Mouse (Mus musculus) cerebellum, adult 18-20 months (tissue): ENCODE measurements around the gene Lamtor4.
"Not testable (repeated sequence)": the region's sequence is repeated elsewhere in the genome, so short reads cannot be mapped to it uniquely, and the experiment has no call there.

Experiments
- DNase-seq, 2 experiments: peaks; one replicate each; pipeline ENCODE4 v3.0.0; 2021

Gene Lamtor4

DNA sequence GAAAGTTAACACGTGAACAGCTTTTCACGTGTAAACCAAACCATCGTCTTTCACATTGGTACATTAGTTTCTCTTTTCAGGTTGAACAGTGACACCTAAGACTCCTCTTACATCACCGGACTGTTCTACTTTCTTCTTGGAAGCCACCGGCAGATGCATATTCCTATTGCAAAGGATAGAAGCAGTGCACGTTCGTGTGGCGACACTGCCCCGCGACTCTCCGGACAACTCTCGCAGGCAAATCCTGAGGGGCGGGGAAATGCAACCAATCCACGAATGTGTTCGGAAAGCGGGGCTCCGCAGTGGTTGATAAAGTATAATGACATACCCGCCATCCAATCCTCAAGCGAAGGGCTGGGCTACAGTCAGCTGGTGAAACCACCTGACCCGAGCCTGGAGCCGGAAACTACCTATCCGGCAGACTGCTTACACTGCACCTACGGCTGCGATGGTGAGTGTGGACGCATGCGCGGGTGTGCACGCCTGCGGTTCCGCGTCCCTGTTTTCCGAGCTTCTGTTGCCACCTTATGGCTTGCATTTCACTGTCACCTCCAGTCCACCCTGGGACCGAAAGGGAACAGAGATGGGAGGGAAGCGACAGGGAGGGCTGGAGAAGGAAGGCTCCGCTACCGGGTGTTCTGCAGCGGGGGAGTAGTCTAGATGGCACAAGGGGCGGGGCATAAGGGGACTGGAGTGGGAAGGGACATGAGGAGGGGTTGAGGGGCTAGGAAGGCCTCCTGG, at the start of gene Lamtor4:
TSS of gene Lamtor4 (plus strand) at position 130 of the 741 bp plus-strand sequence.
- DNase-seq = peak; percentile 93 to 99

DNA sequence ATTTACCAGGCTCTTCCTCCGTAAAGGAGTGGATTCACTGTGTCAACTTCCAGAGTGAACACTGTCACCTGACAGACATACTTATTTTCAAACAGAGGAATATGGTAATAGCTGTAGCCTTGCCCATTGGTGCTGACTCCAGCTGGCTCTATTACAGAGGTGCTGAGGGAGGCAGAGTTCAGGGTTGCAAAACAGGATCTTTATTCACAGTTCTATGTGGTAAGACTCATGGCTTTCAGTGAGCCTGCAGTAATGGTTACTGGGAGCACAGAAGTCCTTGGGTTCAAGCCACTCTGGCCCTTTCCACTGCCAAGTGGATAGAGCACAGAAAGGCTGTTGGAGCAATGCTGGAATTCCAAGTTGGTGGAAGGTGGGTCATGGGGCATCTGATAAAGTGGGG, 48.0 kb upstream of the Lamtor4 start:
- no peak for DNase-seq

DNA sequence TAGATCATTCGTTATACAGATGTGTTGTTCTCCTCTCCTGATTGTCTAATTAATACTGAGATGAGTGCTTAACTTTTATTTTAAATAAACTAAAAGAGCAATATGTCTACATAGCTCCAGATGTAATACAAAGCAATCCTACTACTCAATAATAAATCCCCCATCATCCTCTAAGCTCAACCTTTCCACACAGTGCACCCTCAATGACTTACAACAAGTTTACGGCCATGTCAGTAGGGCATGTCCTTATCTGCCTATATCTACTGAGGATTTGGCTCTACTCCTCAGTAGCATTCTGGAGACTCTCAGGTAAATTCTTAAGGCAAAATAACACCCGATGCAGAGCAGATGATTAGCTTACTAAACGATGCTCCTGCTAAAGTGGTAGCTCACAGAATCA, 47.4 kb upstream of the Lamtor4 start:
- DNase-seq = no peak

DNA sequence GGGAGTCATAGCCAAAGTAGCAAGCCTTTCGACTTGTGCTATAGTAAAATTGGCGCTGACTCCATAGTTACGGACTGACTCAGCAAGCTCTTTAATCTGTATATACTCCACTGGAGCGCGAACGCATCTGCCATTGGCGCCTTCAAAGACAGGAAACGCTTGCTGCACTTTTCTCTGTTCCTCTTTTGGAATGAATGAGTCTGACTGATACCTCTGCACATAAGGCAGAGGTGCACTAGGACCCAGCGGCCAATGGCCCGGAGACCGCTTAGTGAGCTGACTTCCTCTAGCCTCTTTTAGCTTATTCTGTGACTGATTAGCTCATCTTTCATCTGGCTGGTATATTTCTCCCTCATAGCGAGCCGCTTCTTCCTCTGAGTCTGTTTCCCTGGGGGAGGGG, 38.6 kb upstream of the Lamtor4 start:
- not testable (repeated sequence) for DNase-seq

DNA sequence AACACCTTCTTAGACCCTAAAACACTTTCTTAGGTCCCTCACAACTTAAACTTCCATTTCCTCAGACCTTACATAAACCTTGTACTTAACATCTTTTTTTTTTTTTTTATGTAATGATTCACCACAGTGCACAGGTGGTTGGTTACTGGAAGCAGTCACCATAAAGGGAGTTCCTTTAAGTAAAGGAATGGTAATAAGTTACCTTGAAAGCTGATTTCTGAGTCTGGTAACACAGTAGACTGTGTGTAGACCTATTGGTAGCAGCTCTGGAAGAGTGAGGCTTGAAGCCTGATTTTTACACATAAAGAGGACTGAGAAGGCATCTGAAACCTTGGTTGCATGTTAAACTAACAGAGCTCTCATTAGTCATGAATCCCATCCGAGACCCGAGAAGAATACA, 35.4 kb upstream of the Lamtor4 start:
- no peak for DNase-seq

DNA sequence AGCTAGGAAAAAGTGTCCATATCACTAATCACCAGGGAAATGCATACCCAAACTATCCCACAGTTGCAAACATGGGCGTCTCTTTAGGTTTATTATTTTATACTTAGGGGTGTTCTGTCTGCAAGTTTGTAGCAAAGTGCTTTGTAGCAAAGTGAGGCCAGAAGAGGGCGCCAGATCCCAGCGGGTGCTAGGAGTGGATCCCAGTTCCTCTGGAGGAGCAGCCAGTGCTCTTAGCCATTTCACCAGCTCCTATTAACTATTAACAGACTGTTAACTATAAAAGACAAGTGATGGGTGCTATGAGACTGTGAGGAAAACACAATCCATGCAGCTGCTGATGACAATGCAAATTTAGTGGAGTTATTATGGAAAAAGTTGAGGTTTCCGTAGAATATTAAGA, 33.2 kb upstream of the Lamtor4 start:
- DNase-seq = peak; percentile 76 to 78

DNA sequence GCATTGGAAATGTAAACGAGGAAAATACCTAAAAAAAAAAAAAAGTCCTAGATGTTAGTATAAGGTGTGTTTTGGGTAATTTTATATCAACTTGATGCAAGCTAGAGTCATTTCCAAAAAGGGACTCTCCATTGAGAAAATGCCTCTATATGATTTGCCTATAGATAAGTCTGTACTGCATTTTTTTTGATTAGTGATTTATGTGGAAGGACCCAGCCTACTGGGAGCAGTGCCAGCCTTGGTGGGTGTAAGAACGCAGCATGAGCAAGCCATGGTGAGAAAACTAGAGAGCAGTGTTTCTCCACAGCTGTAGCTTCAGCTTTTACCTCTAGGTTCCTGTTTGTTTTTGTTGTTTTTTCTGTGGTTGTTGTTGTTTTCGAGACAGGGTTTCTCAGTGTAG, 32.0 kb upstream of the Lamtor4 start:
- no peak for DNase-seq

DNA sequence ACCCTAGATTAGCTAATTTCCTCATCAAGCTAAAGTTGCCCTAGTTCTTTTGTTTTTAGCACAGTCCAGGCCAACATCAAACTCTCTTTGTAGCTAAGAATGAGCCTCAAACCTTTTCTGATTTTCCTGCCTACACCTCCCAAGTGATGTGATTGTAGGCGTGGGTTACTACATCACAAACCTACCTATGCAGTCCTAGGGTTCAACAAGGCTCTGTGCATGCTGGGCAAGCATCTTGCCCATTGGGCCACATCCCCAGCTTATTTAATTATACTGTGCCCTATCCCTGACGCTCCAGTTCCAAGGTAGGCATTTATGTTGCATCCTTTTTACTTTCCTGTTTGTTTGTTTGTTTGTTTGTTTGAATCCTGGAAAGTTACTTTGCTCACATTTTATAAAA, 29.6 kb upstream of the Lamtor4 start, which contains the start of gene Nxpe5:
TSS of gene Nxpe5 (plus strand) at position 199 of the 400 bp plus-strand sequence.
- DNase-seq = no peak

DNA sequence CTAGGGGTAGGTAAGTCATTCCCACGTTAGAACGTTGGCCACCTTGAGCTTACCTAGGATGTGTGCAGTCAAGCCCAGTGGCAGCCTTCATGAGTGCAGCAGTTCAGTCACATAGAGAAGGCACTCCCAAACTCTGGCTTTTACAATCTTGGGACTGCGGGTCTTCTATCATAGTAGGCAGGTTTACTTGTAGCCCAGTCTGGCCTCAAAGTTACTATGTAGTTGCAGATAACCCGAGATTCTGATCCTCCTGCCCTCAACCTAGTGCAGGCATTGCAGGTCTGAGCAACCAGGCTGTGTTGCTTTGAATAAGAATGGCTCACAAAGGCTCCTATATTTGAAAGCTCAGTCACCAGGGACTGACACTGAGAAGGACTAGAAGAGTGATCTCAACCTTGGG, 28.8 kb upstream of the Lamtor4 start:
- DNase-seq = no peak

DNA sequence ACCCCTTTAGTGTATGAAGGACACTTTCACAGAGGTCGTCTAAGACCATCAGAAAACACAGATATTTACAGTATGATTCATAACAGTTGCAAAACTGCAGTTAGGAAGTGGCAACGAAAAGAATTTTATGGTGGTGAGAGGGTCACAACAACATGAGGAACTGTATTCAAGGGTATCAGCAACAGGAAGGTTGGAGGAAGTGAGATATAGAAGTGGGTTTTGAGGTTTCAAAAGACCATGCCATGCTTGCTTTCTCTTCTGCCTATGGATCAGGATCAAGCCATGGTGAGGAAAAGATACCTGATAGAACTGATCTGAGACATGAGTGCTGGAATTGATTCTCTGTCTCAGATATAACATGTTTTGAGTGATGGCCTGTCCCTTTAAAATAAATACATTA, 27.9 kb upstream of the Lamtor4 start:
- DNase-seq = no peak

DNA sequence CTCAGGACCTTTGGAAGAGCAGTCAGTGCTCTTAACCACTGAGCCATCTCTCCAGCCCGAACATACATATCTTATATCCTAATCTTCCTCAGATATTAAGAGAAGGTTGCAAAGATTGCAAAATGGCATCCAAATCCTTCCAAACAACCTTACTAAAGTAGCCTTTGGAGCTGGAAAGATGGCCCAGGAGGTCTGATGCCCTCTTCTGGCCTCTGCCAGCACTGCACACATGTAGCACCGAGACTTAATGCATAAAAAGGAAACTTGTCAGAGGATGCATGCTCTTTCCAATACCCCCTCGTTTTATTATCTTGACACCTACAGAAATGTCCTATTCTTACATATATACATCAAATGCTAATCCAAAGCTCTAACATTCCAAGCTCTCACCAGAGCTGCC, 27.3 kb upstream of the Lamtor4 start:
- peak; percentile 11 to 12 for DNase-seq

DNA sequence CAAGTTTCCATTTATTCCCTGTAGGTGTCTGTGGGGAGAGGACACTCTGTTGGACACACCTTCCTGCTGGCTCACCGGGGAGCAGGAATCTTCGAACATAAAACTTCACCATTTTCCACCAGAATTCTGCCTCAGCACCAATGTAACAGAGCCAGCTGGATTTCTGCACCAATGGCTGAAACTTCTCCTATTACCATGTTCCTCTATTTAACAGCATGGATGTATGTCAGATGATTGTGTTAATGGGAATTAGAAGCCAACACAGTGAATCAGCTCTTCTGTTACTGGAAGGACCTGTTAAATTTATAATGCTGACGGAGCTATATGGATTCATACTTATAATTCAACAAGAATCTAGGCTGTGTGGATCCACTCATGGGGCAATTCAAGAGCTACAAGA, 25.8 kb upstream of the Lamtor4 start:
- DNase-seq = no peak

DNA sequence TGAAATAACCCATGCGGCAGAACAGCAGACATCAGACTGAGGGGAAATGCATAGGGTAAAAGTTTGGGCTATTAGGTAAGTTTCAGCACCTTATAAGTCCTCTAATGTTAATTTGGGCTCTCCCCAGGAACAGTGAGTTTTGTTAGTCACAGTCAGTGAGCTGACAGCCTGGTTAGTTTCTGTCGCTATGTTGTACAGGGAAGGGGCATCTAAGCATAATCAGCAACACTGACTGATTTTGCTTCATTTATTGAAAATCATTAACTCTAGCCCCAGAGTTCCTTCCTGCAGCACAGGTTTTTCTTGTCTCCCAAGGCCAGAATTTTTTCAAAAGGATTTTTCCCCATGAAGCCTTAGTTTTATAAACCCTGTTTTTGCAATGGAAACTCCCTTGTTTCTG, 21.5 kb upstream of the Lamtor4 start:
- DNase-seq = no peak

DNA sequence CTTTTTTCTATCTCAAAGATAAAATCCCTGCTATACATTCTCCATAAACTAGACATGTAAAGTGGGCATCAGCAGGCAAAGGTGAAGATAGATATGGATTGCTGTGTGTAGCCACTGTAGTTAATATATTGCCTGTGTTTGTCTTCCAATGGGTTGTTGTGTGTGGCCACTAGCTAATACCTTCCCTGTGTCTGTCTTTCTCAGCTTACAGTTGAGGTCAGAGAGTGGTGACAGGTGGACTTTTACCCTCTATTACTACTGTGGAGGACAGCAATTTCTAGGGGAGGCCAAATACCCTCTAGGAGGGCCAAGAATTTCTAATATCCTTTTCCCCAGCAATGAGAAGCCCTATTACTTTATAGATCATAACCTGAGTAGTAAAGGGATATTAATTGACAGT, 21.1 kb upstream of the Lamtor4 start:
- DNase-seq = no peak

DNA sequence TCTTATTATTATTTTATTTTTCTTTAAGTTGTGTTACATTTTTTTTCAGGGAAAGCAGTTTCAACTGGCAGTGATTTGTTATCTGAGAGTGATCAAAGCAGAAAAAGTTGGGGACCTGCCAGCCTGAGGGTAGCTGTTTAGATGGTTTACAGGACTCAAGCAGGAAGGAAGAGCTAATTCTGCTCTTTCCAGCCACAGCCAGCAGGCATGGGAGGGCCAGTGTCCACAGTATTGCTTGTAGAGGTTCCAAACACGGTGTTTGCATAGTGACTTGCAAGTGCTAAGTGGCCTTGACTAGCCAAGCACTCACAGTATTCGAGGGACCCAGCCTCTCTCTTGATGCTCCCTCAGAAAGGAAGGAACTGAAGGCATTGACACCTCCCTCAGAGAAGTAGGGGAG, 13.8 kb upstream of the Lamtor4 start:
- no peak for DNase-seq

DNA sequence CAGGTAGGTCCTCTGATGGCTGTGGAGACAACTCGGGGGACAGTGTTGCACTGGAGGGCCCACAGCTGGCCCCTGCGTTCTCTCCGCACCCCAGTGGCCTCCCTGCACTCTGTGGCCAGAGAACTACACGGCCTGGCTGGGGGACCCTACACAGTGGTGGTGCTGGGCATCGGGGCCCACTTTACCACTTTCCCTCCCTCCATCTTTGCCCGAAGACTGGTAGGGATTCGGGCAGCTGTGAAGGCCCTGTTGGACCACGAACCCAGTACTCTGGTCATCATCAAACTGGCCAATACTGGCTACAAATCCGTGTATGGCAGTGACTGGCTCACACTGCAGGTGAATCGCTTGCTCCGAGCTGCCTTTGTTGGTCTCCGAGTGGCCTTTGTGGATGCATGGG, 4.1 kb upstream of the Lamtor4 start:
- no peak for DNase-seq

DNA sequence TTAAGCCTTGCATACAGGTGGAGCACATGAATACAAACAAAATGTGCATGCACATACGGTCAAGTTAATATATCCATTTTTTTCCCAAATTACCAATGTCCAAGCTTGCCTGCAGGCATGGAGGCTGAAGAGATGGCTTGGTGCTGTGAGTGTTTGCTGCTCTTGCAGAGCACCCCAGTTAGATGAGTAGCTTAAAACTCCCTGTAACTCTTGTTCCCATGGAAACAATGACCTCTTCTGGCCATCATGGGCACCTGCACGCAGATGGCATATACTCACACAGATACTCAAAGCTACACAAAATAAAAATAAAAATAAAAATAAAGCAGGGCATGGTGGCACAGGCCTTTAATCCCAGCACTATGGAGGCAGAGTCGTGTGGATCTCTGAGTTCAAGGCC, 2.2 kb upstream of the Lamtor4 start:
- DNase-seq = no peak

DNA sequence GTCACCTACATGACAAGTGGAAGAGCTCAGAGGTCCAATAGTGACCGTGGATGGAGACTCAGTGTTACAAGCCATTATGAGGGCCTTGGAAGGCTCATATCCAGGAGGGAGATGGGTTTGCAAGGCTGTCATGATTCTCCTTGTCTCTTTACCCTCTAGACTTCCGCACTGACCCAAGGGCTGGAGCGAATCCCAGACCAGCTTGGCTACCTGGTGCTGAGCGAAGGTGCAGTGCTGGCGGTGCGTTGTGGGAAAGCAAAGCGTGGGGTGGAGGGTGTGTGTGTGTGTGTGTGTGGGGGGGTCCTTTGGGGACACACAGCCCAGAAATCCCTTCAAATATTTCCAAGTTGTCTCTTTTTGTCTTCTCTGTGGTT, 799 bp downstream of the Lamtor4 start:
- DNase-seq = peak in 1 of 2 experiments; percentile 52

DNA sequence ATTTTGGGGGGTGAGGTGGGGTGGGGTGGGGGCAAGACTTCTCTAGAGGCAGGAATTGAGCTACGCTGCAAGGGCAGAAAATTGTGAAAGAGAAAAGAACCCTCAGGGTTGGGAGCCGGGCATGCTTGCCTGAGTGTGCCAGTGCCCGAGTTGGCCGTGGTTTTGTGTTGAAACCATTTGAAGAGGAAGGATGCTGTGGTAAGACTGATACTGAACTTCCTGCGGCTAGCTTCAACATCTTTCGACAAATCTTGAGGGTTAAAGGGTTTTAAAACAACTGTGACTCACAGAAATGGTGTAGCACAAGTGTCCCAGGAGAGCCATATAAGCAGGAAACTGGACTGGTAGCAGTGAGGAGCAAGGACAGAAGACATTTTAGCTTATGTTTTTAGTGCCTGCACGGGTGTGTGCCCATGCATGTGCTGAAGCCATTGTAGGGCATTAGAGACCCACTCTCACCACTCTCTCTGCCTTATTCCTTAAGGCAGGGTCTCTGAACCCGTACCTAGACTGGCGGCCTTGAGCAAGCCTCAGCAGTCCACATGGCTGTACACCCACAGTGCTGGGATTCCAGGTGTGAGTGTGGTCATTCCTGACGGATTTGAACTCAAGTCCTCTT, 1.8 kb downstream of the Lamtor4 start:
- DNase-seq = no peak

DNA sequence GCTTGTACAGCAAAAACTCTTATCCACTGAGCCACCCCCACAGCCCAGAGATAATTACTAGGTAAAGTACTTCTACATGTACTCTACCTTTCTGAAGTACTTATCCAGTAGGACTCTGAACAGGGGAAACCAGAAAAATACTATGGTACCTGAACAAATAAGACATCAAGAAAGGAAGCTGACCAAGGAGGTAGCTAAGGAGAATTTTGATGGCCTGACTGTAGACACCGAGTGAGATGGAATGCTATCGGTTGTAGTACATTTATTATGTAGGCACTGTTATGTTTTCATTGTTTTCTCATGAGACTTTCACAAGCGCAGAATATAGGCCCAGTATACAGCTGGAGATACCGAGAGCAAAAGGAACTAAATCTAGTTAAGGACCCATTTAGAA, 2.3 kb downstream of the Lamtor4 start:
- no peak for DNase-seq

DNA sequence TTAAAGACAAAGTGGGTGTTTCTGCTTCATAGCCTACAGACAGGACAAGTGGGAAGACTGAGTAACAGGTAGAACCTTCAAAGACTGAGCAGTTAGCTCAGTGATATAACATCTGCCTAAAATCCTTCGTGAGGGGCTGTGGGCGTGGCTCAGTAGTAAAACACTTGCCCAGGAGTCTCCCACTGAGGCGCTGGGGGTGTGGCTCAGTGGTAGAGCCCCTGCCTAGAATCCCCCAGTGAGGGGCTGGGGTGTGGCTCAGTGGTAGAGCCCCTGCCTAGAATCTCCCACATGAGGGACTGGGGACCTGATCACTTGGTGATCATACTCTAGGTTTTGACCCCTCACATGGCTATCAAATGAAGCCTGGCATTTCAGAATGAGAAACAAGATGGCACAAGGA, 2.8 kb downstream of the Lamtor4 start:
- DNase-seq = no peak

DNA sequence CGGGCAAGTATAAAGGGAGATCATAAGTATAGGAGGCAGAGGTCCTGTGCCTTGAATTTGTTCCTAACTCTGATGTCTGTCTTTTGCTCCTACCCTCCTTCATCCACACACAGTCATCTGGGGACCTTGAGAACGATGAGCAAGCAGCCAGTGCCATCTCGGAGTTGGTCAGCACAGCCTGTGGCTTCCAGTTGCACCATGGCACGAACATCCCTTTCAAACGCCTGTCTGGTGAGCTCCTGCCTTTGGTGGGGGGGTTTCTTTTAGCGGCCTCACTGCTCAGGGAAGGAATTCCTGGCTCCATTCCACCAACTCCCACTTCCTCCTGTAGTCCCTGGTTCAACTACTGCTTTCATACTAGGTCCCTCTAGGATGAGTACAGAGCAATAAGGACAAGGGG, 3.3 kb downstream of the Lamtor4 start:
- no peak for DNase-seq

DNA sequence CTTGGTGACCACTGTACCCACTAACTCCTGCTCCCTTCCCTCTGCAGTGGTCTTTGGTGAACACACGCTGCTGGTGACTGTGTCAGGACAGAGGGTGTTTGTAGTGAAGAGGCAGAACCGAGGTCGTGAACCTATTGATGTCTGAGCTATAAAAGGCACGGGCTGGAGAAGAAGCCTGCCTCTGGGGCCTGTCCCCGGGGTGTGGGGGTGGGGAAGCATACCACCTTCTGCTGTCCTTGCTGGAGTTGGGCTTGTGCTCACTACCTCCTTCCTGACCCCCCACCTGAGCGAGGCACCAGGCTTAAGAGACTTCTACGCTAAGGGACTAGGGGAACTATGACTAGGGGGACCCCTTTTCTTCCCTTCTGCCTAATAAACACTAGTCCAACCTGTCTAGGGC, 3.7 kb downstream of the Lamtor4 start:
- DNase-seq = no peak

DNA sequence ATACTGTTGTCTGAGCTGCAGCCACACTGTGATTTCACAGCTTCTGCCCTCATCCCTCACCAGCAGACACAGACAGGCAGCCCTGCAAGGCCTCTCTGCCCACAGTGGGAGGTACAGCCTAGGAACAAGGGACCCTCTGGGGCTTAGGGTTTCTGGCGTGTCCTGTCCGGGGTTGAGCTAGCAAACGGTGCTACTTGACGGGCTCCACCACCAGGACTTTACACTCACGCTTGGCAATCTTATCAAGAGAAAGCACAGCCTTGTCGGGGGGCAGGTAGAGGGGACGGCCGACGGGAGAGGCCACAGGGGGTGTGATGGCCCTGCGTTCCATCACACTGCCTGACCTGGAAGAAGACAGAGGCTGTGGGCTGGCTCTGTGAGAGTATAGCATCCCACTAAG, 4.8 kb downstream of the Lamtor4 start:
- DNase-seq = no peak

DNA sequence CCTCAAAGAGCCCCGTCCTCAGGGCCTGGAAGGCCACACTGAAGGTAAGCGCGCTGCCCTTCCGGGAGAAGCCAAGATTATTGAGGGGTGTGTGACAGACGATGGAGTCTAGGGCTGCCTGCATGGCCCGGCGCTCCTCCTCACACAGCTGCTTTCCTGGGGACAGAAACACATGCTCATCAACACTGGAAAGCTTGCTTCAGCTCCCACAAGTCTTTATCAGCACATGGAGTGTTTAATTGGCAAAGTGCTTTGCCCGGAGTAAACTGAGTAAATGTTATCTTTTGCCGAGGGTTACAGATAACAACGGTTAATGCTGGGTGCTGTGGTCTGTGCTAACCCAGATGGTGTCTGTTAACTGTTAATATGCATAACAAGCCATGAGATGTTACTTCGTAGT, 5.6 kb downstream of the Lamtor4 start:
- no peak for DNase-seq
